30 mouse cellular contexts compared by ENCODE assay signal in genomic region chr7:143565015-143565647, GRCm38 (mm10). TPM values are rescaled to one million over a fixed set of nuclear protein-coding genes. Genes with fewer than 3 reads are reported as not detected.
A peak's percentile ranks its signal among the peaks of the same experiment; 100 is the strongest.
DNase-seq lines count a peak whose midpoint lies in the region; ATAC-seq and TF ChIP-seq lines count a peak whose summit lies in the region.
"Had no signal": no experiment of that assay in that cellular context is flagged by ENCODE, and none has a peak within 500 bp of the region (broad histone marks: within the 10 kb centered on the region; RNA-seq: fewer than 3 reads in every experiment).

No protein-coding gene starts in this region.

- H3K4me3 ChIP-seq in liver, embryonic 11.5 days (ENCODE audit: low read depth, low read length) = no peak overlapping the region
- no peak overlapping the region for H3K4me3 ChIP-seq in bone marrow, adult 2 months (replicated peaks; ENCODE audit: control insufficient read depth, low read depth, low read length)
- H3K4me3 ChIP-seq in liver, embryonic 12.5 days = no peak overlapping the region
- no peak overlapping the region for H3K4me3 ChIP-seq in liver, postnatal 0 days (ENCODE audit: low read depth, low read length)
- no peak overlapping the region for H3K4me3 ChIP-seq in forebrain, embryonic 14.5 days (ENCODE audit: low read depth, low read length)
- H3K4me3 ChIP-seq in kidney, embryonic 15.5 days (replicated peaks) = no peak overlapping the region
- H3K4me3 ChIP-seq: embryonic facial prominence, embryonic 13.5 days; forebrain, embryonic 12.5 days; heart, embryonic 10.5 days; heart, embryonic 15.5 days; hindbrain, embryonic 12.5 days; intestine, embryonic 15.5 days; limb, embryonic 13.5 days; midbrain, embryonic 15.5 days; neural tube, embryonic 12.5 days had no signal

- no peak overlapping the region for H3K9ac ChIP-seq in liver, embryonic 11.5 days (ENCODE audit: low read depth, low read length)
- peak overlapping the region; percentile 20; the same call in 1 of the 2 replicates for H3K9ac ChIP-seq in liver, embryonic 12.5 days
- no peak overlapping the region; the same call in 1 of the 2 replicates for H3K9ac ChIP-seq in liver, postnatal 0 days (replicated peaks)
- no peak overlapping the region for H3K9ac ChIP-seq in forebrain, embryonic 14.5 days (ENCODE audit: low read length)
- no peak overlapping the region for H3K9ac ChIP-seq in kidney, embryonic 15.5 days
- H3K9ac ChIP-seq: embryonic facial prominence, embryonic 13.5 days; forebrain, embryonic 12.5 days; heart, embryonic 15.5 days; hindbrain, embryonic 12.5 days; intestine, embryonic 15.5 days; limb, embryonic 13.5 days; midbrain, embryonic 15.5 days; neural tube, embryonic 12.5 days had no signal

- peak; percentile 43 for DNase-seq in liver, embryonic 11.5 days (ENCODE audit: low spot score)
- DNase-seq in liver = no peak
- no peak for DNase-seq in liver, postnatal 0 days
- DNase-seq in forebrain, embryonic 14.5 days (ENCODE audit: low spot score) = no peak
- DNase-seq in cerebellum, adult 11-12 months = no peak
- DNase-seq: adrenal gland, postnatal 14 days; cerebellum, adult 2 months; cerebellum, postnatal 36 days; embryo, embryonic 11 days; gastrocnemius, postnatal 10 days; kidney, adult 2 months; kidney, postnatal 4 days; lung, adult 2 months; lung, postnatal 10 days; right cerebral cortex, adult 18-20 months had no signal

- 71% methylated on average over 6 of the region's 6 CpGs for WGBS in liver, embryonic 11.5 days
- WGBS in bone marrow, adult 2 months = 49% methylated on average over 6 of the region's 6 CpGs
- WGBS in liver, embryonic 12.5 days (ENCODE audit: insufficient replicate concordance) = 44% methylated on average over 6 of the region's 6 CpGs
- WGBS in liver, postnatal 0 days (ENCODE audit: insufficient replicate concordance) = 60% methylated on average over 6 of the region's 6 CpGs
- WGBS in forebrain, embryonic 14.5 days = 93% methylated on average over 6 of the region's 6 CpGs
- WGBS in kidney, embryonic 15.5 days = 89% methylated on average over 6 of the region's 6 CpGs

- ATAC-seq in liver, embryonic 11.5 days (replicated peaks; ENCODE audit: low FRiP score) = no peak; the same call in 1 of the 2 replicates
- ATAC-seq in liver, embryonic 12.5 days = no peak
- ATAC-seq in liver, postnatal 0 days = peak; percentile 46
- ATAC-seq in forebrain, embryonic 14.5 days = no peak
- ATAC-seq in kidney, embryonic 15.5 days (replicated peaks; ENCODE audit: low FRiP score) = no peak
- ATAC-seq: hindbrain, postnatal 0 days; midbrain, embryonic 15.5 days had no signal

- peak overlapping the region; percentile 30 for H3K4me2 ChIP-seq in liver, embryonic 11.5 days
- peak overlapping the region; percentile 61 for H3K4me2 ChIP-seq in liver, embryonic 12.5 days
- peak overlapping the region; percentile 50; the same call in 1 of the 2 replicates for H3K4me2 ChIP-seq in liver, postnatal 0 days (ENCODE audit: low read depth, low read length)
- no peak overlapping the region for H3K4me2 ChIP-seq in forebrain, embryonic 14.5 days (ENCODE audit: low read length)
- H3K4me2 ChIP-seq in kidney, embryonic 15.5 days = no peak overlapping the region
- H3K4me2 ChIP-seq: embryonic facial prominence, embryonic 13.5 days; forebrain, embryonic 12.5 days; heart, embryonic 15.5 days; hindbrain, embryonic 12.5 days; intestine, embryonic 15.5 days; limb, embryonic 13.5 days; midbrain, embryonic 15.5 days; neural tube, embryonic 12.5 days had no signal

- no peaks in the 10 kb centered on the region for H3K9me3 ChIP-seq in liver, embryonic 11.5 days (ENCODE audit: control insufficient read depth, low read length)
- no peaks in the 10 kb centered on the region for H3K9me3 ChIP-seq in liver, embryonic 12.5 days (replicated peaks)
- no peaks in the 10 kb centered on the region for H3K9me3 ChIP-seq in liver, postnatal 0 days (ENCODE audit: low read length)
- H3K9me3 ChIP-seq in forebrain, embryonic 14.5 days (replicated peaks; ENCODE audit: control insufficient read depth, low read length) = no peaks in the 10 kb centered on the region
- H3K9me3 ChIP-seq in kidney, embryonic 15.5 days (replicated peaks) = no peaks in the 10 kb centered on the region
- H3K9me3 ChIP-seq: embryonic facial prominence, embryonic 13.5 days; forebrain, embryonic 12.5 days; heart, embryonic 10.5 days; heart, embryonic 15.5 days; hindbrain, embryonic 12.5 days; intestine, embryonic 15.5 days; limb, embryonic 13.5 days; midbrain, embryonic 15.5 days; neural tube, embryonic 12.5 days had no signal

- H3K4me1 ChIP-seq in liver, embryonic 11.5 days (replicated peaks; ENCODE audit: control insufficient read depth, insufficient read depth, low read length) = peaks cover 23% of the 10 kb centered on the region
- peaks cover 2% of the 10 kb centered on the region for H3K4me1 ChIP-seq in bone marrow, adult 2 months (ENCODE audit: control insufficient read depth, insufficient read depth, low read length)
- peaks cover 34% of the 10 kb centered on the region for H3K4me1 ChIP-seq in liver, embryonic 12.5 days
- H3K4me1 ChIP-seq in liver, postnatal 0 days (ENCODE audit: insufficient read depth) = peaks cover 16% of the 10 kb centered on the region
- no peaks in the 10 kb centered on the region for H3K4me1 ChIP-seq in forebrain, embryonic 14.5 days (ENCODE audit: control insufficient read depth, insufficient read depth, low read length)
- H3K4me1 ChIP-seq in kidney, embryonic 15.5 days = no peaks in the 10 kb centered on the region
- H3K4me1 ChIP-seq: embryonic facial prominence, embryonic 13.5 days; forebrain, embryonic 12.5 days; heart, embryonic 15.5 days; hindbrain, embryonic 12.5 days; intestine, embryonic 15.5 days; limb, embryonic 13.5 days; midbrain, embryonic 15.5 days; neural tube, embryonic 12.5 days had no signal

- TF ChIP-seq CTCF in bone marrow, adult 2 months (IDR thresholded peaks at IDR 0.05; ENCODE audit: control insufficient read depth, insufficient read depth, low read length) = no peak
- no peak for TF ChIP-seq CTCF in liver, postnatal 0 days (IDR thresholded peaks at IDR 0.05; ENCODE audit: low read depth)

- peak overlapping the region; percentile 82 for H3K27ac ChIP-seq in liver, embryonic 11.5 days (ENCODE audit: low read depth, low read length)
- H3K27ac ChIP-seq in bone marrow, adult 2 months (ENCODE audit: control insufficient read depth, insufficient read depth, low read depth, low read length, poor library complexity) = peak overlapping the region; percentile 67
- peak overlapping the region; percentile 93 for H3K27ac ChIP-seq in liver, embryonic 12.5 days
- peak overlapping the region; percentile 70 for H3K27ac ChIP-seq in liver, postnatal 0 days (ENCODE audit: low read depth)
- no peak overlapping the region for H3K27ac ChIP-seq in forebrain, embryonic 14.5 days (ENCODE audit: low read depth, low read length)
- H3K27ac ChIP-seq in kidney, embryonic 15.5 days = no peak overlapping the region
- H3K27ac ChIP-seq: embryonic facial prominence, embryonic 13.5 days; forebrain, embryonic 12.5 days; heart, embryonic 10.5 days; heart, embryonic 15.5 days; hindbrain, embryonic 12.5 days; hindbrain, postnatal 0 days; intestine, embryonic 15.5 days; kidney, postnatal 0 days; limb, embryonic 13.5 days; midbrain, embryonic 15.5 days; neural tube, embryonic 12.5 days had no signal

- TF ChIP-seq POLR2A in bone marrow, adult 2 months (IDR thresholded peaks at IDR 0.05; ENCODE audit: borderline replicate concordance, control insufficient read depth, low read depth, low read length) = no peak

- no peak for TF ChIP-seq EP300 in liver, postnatal 0 days (IDR thresholded peaks at IDR 0.05; ENCODE audit: low read depth)

- H3K36me3 ChIP-seq in liver, embryonic 11.5 days (ENCODE audit: control insufficient read depth, insufficient read depth, low read length) = peaks cover 56% of the 10 kb centered on the region
- H3K36me3 ChIP-seq in liver, embryonic 12.5 days = peaks cover 100% of the 10 kb centered on the region
- H3K36me3 ChIP-seq in liver, postnatal 0 days (replicated peaks; ENCODE audit: insufficient read depth, low read length) = peaks cover 85% of the 10 kb centered on the region
- H3K36me3 ChIP-seq in forebrain, embryonic 14.5 days (ENCODE audit: control insufficient read depth, insufficient read depth, low read length) = peaks cover 91% of the 10 kb centered on the region
- peaks cover 100% of the 10 kb centered on the region for H3K36me3 ChIP-seq in kidney, embryonic 15.5 days

- H3K27me3 ChIP-seq in liver, embryonic 11.5 days (replicated peaks; ENCODE audit: control insufficient read depth, insufficient read depth, low read length) = no peaks in the 10 kb centered on the region
- no peaks in the 10 kb centered on the region for H3K27me3 ChIP-seq in liver, embryonic 12.5 days (replicated peaks)
- no peaks in the 10 kb centered on the region for H3K27me3 ChIP-seq in liver, postnatal 0 days (ENCODE audit: insufficient read depth, low read length)
- no peaks in the 10 kb centered on the region for H3K27me3 ChIP-seq in forebrain, embryonic 14.5 days (replicated peaks; ENCODE audit: control insufficient read depth, insufficient read depth, low read length)
- H3K27me3 ChIP-seq in kidney, embryonic 15.5 days = no peaks in the 10 kb centered on the region
- H3K27me3 ChIP-seq: CH12.LX; embryonic facial prominence, embryonic 13.5 days; forebrain, embryonic 12.5 days; heart, embryonic 15.5 days; hindbrain, embryonic 12.5 days; intestine, embryonic 15.5 days; limb, embryonic 13.5 days; midbrain, embryonic 15.5 days; neural tube, embryonic 12.5 days had no signal

RNA-seq across cellular contexts. Expression of gene Nap1l4, which starts 16.2 kb away (rescaled TPM):
- 133 and 139 TPM in 2 replicates for polyA plus RNA-seq in liver, embryonic 11.5 days (2014; fragmentation: Nextera tagmentation; extraction: Ambion mirVana)
- polyA plus RNA-seq in bone marrow, adult 2 months (2011; ENCODE audit: insufficient read depth, insufficient read length, low replicate concordance, missing spikeins) = 104 and 143 TPM in 2 replicates
- polyA plus RNA-seq in liver, embryonic 12.5 days (2016; fragmentation: Nextera tagmentation; extraction: Ambion mirVana) = 129 and 131 TPM in 2 replicates
- 55.7 and 61.2 TPM in 2 replicates for polyA plus RNA-seq in liver, postnatal 0 days (2015; fragmentation: Nextera tagmentation; extraction: Ambion mirVana)
- polyA plus RNA-seq in forebrain, embryonic 14.5 days (2014; fragmentation: Nextera tagmentation; extraction: Ambion mirVana) = 179 and 180 TPM in 2 replicates
- 276 and 287 TPM in 2 replicates for polyA plus RNA-seq in kidney, embryonic 15.5 days (2015; fragmentation: Nextera tagmentation; extraction: Ambion mirVana)

RNA-seq across cellular contexts. Expression of gene Cars, which starts 34.8 kb away (rescaled TPM):
- 100 and 107 TPM in 2 replicates for polyA plus RNA-seq in liver, embryonic 11.5 days (2014; fragmentation: Nextera tagmentation; extraction: Ambion mirVana)
- 86.2 and 209 TPM in 2 replicates for polyA plus RNA-seq in bone marrow, adult 2 months (2011; ENCODE audit: insufficient read depth, insufficient read length, low replicate concordance, missing spikeins)
- 79.5 and 83.4 TPM in 2 replicates for polyA plus RNA-seq in liver, embryonic 12.5 days (2016; fragmentation: Nextera tagmentation; extraction: Ambion mirVana)
- polyA plus RNA-seq in liver, postnatal 0 days (2015; fragmentation: Nextera tagmentation; extraction: Ambion mirVana) = 18.1 and 22.7 TPM in 2 replicates
- polyA plus RNA-seq in forebrain, embryonic 14.5 days (2014; fragmentation: Nextera tagmentation; extraction: Ambion mirVana) = 51.5 and 59.2 TPM in 2 replicates
- 62.3 and 62.9 TPM in 2 replicates for polyA plus RNA-seq in kidney, embryonic 15.5 days (2015; fragmentation: Nextera tagmentation; extraction: Ambion mirVana)

Comparison
In these comparisons a context has a peak if more than half of its experiments do, and no peak if none do; other contexts are left out.
1. H3K27ac ChIP-seq: peak in liver, embryonic 11.5 days (single experiment), bone marrow, adult 2 months (single experiment), liver, embryonic 12.5 days (single experiment) and liver, postnatal 0 days (single experiment); none in forebrain, embryonic 14.5 days (single experiment) and kidney, embryonic 15.5 days (single experiment).
2. H3K4me2 ChIP-seq: peak in liver, embryonic 11.5 days (single experiment), liver, embryonic 12.5 days (single experiment) and liver, postnatal 0 days (single experiment); none in forebrain, embryonic 14.5 days (single experiment) and kidney, embryonic 15.5 days (single experiment).